Mouse (Mus musculus) neutrophil, adult 5-6 weeks (primary cell): Measurements from ENCODE around the gene Slco1c1. TPM values are rescaled to one million over a fixed set of nuclear protein-coding genes. Genes with fewer than 3 reads are reported as not detected.
"Not testable (repeated sequence)": the region's sequence is repeated elsewhere in the genome, so short reads cannot be mapped to it uniquely, and the experiment has no call there.

ENCODE experiments used
- ATAC-seq: fragments of 151-379, 151-347 bp; 2 replicates; pipeline ENCODE4 v1.8.0; 2017; ENCODE audit warnings: mild to moderate bottlenecking, moderate TSS enrichment; ENCODE audit not compliant: insufficient number of reproducible peaks, poor library complexity, low FRiP score, severe bottlenecking; ENCODE audit errors: extremely low read depth
- total RNA-seq: library from RNA; stranded (forward); fragments of 200-1000 nt; gene quantifications from 2 replicates; pipeline ENCODE4 v1.2.3, GENCODE M21; 2017

Slco1c1 gene
- total RNA-seq, 1 experiment from 2014 or later = not detected

GRCm38 (mm10) chr6:141576646-141577200 lies 52.6 kb downstream of the Slco1c1 start:
- no peak for ATAC-seq

DNA sequence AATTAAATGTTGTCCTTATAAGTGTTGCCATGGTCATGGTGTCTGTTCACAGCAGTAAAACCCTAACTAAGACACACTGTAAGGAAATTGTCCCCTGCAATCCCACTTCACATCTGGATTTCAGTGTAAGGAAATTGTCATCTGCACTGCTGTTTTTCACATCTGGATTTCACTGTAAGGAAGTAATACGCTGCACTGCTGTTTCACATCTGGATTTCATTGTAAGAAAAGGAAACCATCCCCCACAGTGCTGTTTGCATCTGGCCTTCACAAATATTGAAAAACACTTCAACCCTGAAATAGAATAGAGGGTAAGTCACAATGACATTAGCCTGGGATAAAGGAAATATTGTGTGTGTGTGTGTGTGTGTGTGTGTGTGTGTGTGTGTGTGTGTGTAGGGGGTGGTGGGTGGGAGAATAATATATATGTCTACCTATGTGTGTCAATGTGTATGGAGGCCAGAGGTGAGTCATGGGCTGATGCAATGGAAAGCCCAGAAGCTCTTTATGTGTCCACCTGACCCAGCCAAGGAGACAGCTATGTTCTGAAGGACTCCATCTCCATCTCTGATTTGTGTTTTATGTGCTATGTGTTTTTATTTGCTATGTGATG lies 60.7 kb downstream of the Slco1c1 start:
- ATAC-seq = no peak

- no peak for ATAC-seq
These were observed 65.8 kb downstream of the Slco1c1 start for GRCm38 (mm10) chr6:141590002-141590401.

- not testable (repeated sequence) for ATAC-seq
These were observed 66.5 kb downstream of the Slco1c1 start for GRCm38 (mm10) chr6:141590598-141591200.

GRCm38 (mm10) chr6:141596081-141596480 lies 71.9 kb downstream of the Slco1c1 start:
- no peak for ATAC-seq

DNA sequence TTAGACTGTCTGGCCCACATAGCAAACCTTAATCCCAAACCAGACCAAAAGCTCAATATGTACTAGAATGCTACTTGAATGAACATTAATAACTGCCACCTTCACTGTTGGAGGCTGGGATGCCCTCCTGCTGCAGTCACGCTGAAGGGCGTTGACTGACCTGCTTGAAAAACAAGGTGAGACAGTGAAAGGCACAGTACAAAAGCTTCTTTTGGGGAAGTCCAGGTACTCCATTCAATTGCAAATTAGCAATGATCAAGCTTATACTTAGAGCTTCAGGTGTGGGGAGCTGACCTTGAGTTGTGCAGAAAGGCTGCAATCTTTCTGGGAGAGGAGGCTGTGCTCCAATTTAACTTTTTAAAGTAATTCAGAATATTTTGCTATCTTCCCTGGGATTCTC lies 72.9 kb downstream of the Slco1c1 start:
- ATAC-seq = no peak

DNA sequence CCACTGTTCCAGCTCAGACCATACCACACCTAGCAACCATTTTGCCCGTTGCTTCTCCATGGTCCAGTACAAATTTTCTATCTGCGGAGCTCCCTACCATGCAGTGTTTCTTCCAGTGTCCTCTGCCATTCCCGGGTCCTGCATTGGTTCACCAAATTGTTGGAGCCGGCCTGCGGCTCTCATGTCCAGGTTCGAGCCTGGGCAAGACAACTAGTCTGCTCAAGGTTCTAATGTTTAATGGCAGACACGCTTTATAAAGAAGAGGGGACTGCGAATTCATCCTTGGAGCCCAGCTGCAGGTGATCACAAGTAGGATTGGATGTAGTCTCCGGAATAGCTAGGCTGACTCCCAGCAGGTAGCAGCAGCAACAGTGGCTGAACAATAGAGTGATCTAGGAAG lies 76.8 kb downstream of the Slco1c1 start:
- ATAC-seq = no peak

GRCm38 (mm10) chr6:141610702-141611260 lies 86.6 kb downstream of the Slco1c1 start:
- no peak for ATAC-seq

GRCm38 (mm10) chr6:141614017-141614416 lies 89.8 kb downstream of the Slco1c1 start:
- ATAC-seq = no peak

DNA sequence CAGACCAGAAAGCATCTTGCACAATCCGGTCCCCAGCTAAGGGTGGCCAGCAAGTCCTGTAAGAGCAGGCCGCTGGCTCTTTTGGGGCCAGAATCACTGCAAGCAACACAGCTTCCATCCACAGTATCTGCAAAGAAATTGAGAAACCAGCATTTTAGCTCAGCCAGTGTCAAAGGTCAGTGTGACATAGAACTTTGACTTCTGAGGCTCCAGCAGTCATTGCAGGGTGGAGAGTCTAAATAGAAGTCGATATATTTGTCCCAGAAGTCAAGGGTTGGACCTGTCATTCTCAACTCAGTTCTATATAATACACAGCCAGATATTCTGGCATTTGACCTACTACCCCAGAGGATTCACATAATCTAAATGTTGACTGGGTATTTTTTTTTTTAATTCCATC lies 91.2 kb downstream of the Slco1c1 start:
- no peak for ATAC-seq

Other genes starting within 250 kb of the Slco1c1 start
- 0.25 TPM in 1 of 2 replicates, not detected in the other for gene Slco1b2, start 105.2 kb downstream of the Slco1c1 start, total RNA-seq
- not detected in 2 replicates for gene Gm5724, start 249.4 kb downstream of the Slco1c1 start, total RNA-seq